Mouse (Mus musculus) regulatory T cell (primary cell): ENCODE data around the gene Agap1.
"Not testable (repeated sequence)": the region's sequence is repeated elsewhere in the genome, so short reads cannot be mapped to it uniquely, and the experiment has no call there.

Experiments used
- in situ Hi-C: fragments of 300-600 bp; cut with MboI, MseI; formaldehyde crosslinking; loops from one replicate; pipeline ENCODE4 v1.15.1; 2025; ENCODE audit warnings: high pct_unique_total_duplicates

Gene Agap1

GRCm38 (mm10) chr1:89501891-89502290 is 47.3 kb downstream of the Agap1 start:
- in situ Hi-C loops, result not testable (repeated sequence)

GRCm38 (mm10) chr1:89509196-89509595 is 54.6 kb downstream of the Agap1 start:
- in situ Hi-C loops, result no loop called here

GRCm38 (mm10) chr1:89509763-89510340 is 55.2 kb downstream of the Agap1 start:
- in situ Hi-C loops, result no loop called here

DNA sequence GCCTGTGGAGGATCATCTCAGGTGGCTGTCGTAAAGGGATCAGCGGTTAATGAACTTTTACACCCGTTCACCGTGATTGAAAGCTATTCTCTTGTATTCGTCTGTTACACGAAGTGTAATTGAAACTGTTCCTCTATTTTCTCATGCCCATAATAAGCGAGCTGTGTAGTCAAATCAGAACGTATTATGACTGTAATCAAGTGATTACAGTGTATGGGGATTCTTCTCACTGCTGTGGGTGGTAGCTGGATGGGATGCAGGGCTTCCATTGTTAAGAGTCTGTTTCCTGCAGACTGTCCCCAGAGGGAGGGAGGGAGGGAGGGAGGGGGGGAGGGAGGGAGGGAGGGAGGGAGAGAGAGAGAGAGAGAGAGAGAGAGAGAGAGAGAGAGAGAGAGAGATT is 56.1 kb downstream of the Agap1 start:
- in situ Hi-C loops, result no loop called here

GRCm38 (mm10) chr1:89513616-89514283 is 59.1 kb downstream of the Agap1 start:
- in situ Hi-C loops, result no loop called here

DNA sequence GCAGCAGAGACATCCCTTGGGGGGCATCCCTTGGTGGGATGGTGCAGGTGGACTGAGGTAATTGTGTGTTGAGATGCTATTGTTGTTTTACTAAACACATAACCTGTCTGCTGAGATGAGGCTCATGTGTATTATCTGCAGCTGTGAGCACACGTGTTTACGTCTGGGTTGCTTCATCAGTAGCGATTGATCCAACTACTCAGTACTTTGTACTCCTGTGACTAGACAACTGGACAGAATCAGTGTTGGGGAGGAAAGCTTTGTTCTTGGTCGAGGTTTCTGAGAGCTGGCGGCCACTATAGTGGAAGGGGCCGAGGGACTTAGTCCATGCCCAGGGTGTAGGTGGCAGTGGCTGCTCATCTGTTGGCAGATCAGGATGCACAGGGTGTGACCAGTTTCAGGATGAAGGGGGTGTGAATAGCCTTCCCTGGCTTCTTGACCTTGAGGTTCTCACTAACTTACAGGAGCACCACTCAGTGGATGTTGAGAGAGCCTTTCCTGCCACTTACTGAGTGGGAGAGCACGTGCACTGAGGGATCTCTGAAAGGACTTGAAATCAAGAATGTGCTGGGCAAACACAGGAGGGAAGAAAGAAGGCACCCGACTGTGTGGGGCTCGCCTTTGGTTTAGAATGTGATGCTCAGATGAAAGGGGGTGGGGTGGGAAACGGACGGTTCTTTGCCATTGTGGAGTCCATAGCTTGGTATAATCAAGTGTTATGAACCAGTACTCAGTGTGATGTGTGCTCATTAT is 61.4 kb downstream of the Agap1 start:
- in situ Hi-C loops, result no loop called here

- in situ Hi-C loops, result no loop called here
Observed at GRCm38 (mm10) chr1:89517817-89518216, 63.2 kb downstream of the Agap1 start.

- in situ Hi-C loops, result loop anchor here (5.0 kb wide), 1 partner anchor 778 kb away; no protein-coding TSS in a partner anchor
Observed at GRCm38 (mm10) chr1:89519914-89520643, 65.5 kb downstream of the Agap1 start.

GRCm38 (mm10) chr1:89521406-89521805 is 66.8 kb downstream of the Agap1 start:
- in situ Hi-C loops, result loop anchor here (5.0 kb wide), 1 partner anchor 779 kb away; no protein-coding TSS in a partner anchor

GRCm38 (mm10) chr1:89521935-89522535 is 67.4 kb downstream of the Agap1 start:
- in situ Hi-C loops, result loop anchor here (5.0 kb wide), 1 partner anchor 780 kb away; no protein-coding TSS in a partner anchor

DNA sequence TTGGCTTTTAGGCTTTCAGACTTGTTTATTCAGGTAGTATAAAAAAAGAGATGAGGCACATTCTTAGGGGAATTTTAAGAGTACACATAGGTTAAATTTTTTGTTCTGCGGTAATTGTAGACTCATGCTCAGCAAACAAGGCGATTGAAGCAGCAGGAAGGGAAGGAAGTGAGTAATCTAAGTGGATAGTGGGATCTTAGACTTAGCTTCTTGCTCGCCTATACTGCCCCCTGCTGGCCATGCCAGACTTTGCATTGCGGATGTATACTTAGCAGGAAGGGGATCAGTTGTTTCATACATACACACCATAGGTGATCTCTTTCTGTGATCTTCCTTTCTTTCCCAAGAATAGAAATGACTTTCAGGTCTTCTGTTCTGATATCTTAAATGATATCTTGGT is 69.8 kb downstream of the Agap1 start:
- in situ Hi-C loops, result loop anchor here (5.0 kb wide), 1 partner anchor 782 kb away; no protein-coding TSS in a partner anchor

GRCm38 (mm10) chr1:89524998-89525397 is 70.4 kb downstream of the Agap1 start:
- in situ Hi-C loops, result loop anchor here (5.0 kb wide), 1 partner anchor 783 kb away; no protein-coding TSS in a partner anchor

DNA sequence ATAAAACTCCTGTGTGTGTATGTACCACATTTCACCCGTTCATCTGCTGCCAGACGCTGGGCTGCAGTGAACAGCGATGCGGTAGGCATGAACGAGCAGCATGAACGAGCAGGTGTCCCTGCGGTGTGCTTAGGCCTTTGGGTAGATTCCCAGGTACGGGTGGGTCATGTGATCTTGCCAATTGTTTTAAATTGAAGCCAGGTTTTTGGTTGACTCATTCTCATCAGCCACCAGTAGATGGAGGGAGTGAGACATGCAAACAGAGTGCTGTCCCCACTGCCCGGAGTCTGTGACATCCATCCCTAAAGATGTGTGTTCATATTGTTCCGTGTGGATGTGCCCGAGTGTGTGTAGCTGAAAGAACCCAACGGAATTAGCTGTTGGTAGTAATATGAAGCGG is 71.2 kb downstream of the Agap1 start:
- in situ Hi-C loops, result no loop called here

- in situ Hi-C loops, result no loop called here
Observed at GRCm38 (mm10) chr1:89528671-89529276, 74.2 kb downstream of the Agap1 start.

- in situ Hi-C loops, result loop anchor here (5.0 kb wide), 1 partner anchor 104 kb away; no protein-coding TSS in a partner anchor
Observed at GRCm38 (mm10) chr1:89533702-89534101, 79.1 kb downstream of the Agap1 start.

DNA sequence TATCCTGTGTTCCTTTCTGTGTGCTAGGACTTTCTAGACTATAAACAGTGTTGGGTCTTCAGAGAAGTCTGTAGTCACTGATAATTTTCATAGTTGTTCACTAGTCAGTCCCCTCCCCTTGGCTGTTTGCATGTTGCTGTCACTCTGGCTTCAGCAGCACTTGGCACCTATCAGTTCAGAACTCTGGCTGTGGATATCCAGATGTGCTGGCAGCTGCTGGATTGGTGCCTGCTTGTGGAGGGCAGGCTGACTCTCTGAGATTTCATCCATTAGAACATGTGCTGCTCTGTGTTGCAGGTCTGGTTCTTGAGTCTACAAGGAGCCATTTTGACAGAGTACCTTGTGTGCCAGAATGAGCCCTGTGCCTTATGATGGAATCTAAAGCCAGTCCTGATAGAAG is 80.6 kb downstream of the Agap1 start:
- in situ Hi-C loops, result no loop called here

DNA sequence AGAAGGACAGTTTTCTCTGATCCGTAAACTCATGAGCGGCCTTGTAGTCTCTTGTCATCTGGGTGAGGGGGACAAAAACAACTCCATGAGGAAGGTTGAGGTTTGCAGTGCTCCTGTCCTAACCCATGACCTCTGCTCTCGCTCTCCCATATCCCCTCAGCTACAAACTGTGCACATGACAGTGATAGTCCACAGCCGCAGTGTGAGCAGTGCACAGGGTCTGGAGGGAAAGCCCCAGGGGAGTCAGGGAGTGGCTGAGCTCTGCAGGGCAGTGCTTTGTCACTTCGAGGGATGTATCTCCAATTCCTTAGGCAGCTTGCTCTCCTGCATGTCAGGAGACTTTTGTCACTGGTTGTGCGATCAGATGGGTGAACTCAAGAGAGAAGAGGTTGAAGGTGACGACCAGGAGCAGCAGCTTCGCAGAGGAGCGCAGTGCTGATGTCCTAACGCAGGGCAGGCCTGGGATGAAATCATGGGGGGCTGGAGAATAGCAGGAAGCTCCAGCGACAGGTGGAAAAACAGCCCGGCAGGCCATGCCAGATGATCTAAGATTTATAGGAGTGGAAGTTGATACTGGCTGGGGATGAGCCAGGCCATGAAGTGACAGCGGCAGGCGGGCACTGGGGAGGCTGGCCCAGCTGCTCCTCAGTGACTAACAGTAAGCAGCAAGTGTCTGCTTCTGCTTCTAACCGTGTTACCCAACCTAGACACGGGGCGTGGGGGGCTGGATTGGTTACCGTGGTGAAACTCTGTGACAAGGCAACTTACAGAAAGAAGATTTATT is 83.7 kb downstream of the Agap1 start:
- in situ Hi-C loops, result no loop called here

- in situ Hi-C loops, result no loop called here
Observed at GRCm38 (mm10) chr1:89539127-89539526, 84.5 kb downstream of the Agap1 start.

- in situ Hi-C loops, result no loop called here
Observed at GRCm38 (mm10) chr1:89541151-89541550, 86.5 kb downstream of the Agap1 start.

GRCm38 (mm10) chr1:89542464-89542863 is 87.9 kb downstream of the Agap1 start:
- in situ Hi-C loops, result no loop called here
